Mouse (Mus musculus) myocyte (in vitro differentiated cells): ENCODE measurements around the gene Actr1b. TPM values are rescaled to one million over a fixed set of nuclear protein-coding genes. Genes with fewer than 3 reads are reported as not detected.

Experiments used
- H3K27me3 ChIP-seq: one replicate; pipeline ENCODE4 v1.6.1; 2011; ENCODE audit not compliant: control insufficient read depth, insufficient read depth, insufficient read length
- H3K36me3 ChIP-seq: one replicate; pipeline ENCODE4 v1.6.1; 2011; ENCODE audit not compliant: control insufficient read depth, insufficient read depth
- H3K4me2 ChIP-seq: one replicate; pipeline ENCODE4 v1.6.1; 2011; ENCODE audit warnings: low read depth, control low read depth
- H3K4me3 ChIP-seq: one replicate; pipeline ENCODE4 v1.5.1; 2011; ENCODE audit warnings: mild to moderate bottlenecking, control low read depth, moderate library complexity
- H3K79me2 ChIP-seq: one replicate; pipeline ENCODE4 v1.6.1; 2011; ENCODE audit not compliant: control insufficient read depth, insufficient read depth
- H3ac ChIP-seq: one replicate; pipeline ENCODE4 v1.6.1; 2011; ENCODE audit not compliant: control insufficient read depth, insufficient read length
- CEBPB ChIP-seq: IDR thresholded peaks from 2 replicates; pipeline ENCODE4 v1.6.1; 2011; ENCODE audit warnings: mild to moderate bottlenecking, moderate library complexity; ENCODE audit not compliant: poor library complexity, insufficient read depth, severe bottlenecking
- E2F4 ChIP-seq: IDR thresholded peaks from one replicate; pipeline ENCODE4 v1.6.1; 2011; ENCODE audit warnings: mild to moderate bottlenecking, control low read depth, moderate library complexity; ENCODE audit not compliant: insufficient read depth
- MAX ChIP-seq: IDR thresholded peaks from one replicate; pipeline ENCODE4 v1.6.1; 2011; ENCODE audit warnings: low read depth, mild to moderate bottlenecking, control low read depth
- MYOD1 ChIP-seq, 3 experiments: IDR thresholded peaks; one replicate each; pipeline ENCODE4 v1.6.1; 2011; ENCODE audit warnings: control low read depth in 2 of 3, low read depth in 2 of 3, mild to moderate bottlenecking in 2 of 3, moderate library complexity in 1 of 3; ENCODE audit not compliant: insufficient read length in 2 of 3, control insufficient read depth in 1 of 3
- MYOG ChIP-seq, 3 experiments: IDR thresholded peaks; one replicate each; pipeline ENCODE4 v1.6.1; 2011; ENCODE audit warnings: control low read depth in 2 of 3, low read depth in 2 of 3, mild to moderate bottlenecking in 2 of 3; ENCODE audit not compliant: insufficient read length in 2 of 3, control insufficient read depth in 1 of 3, insufficient read depth in 1 of 3
- POLR2A ChIP-seq: IDR thresholded peaks from one replicate; pipeline ENCODE4 v1.6.1; 2011; ENCODE audit warnings: low read depth, mild to moderate bottlenecking, control low read depth, moderate library complexity; ENCODE audit not compliant: insufficient read length
- POLR2AphosphoS2 ChIP-seq: IDR thresholded peaks from one replicate; pipeline ENCODE4 v1.6.1; 2011; ENCODE audit warnings: low read depth, control low read depth; ENCODE audit not compliant: insufficient read length
- REST ChIP-seq: IDR thresholded peaks from one replicate; pipeline ENCODE4 v1.6.1; 2011; ENCODE audit warnings: mild to moderate bottlenecking, control low read depth, moderate library complexity; ENCODE audit not compliant: insufficient read depth, insufficient read length
- SRF ChIP-seq: IDR thresholded peaks from one replicate; pipeline ENCODE4 v1.6.1; 2011; ENCODE audit warnings: low read depth; ENCODE audit not compliant: control insufficient read depth, insufficient read length
- TCF12 ChIP-seq: IDR thresholded peaks from one replicate; pipeline ENCODE4 v1.6.1; 2011; ENCODE audit warnings: mild to moderate bottlenecking, control low read depth; ENCODE audit not compliant: poor library complexity, insufficient read depth, severe bottlenecking
- TCF3 ChIP-seq: IDR thresholded peaks from one replicate; pipeline ENCODE4 v1.6.1; 2011; ENCODE audit warnings: low read depth, control low read depth; ENCODE audit not compliant: insufficient read length
- USF1 ChIP-seq: IDR thresholded peaks from one replicate; pipeline ENCODE4 v1.6.1; 2011; ENCODE audit warnings: low read depth, mild to moderate bottlenecking, control low read depth, moderate library complexity
- polyA plus RNA-seq: library from polyadenylated mRNA; unstranded; fragments of >200 nt; fragmentation: generic; extraction: Trizol; gene quantifications from one replicate; pipeline ENCODE4 v1.2.1, GENCODE M21; 2012; ENCODE audit warnings: missing spikeins

Actr1b gene
- 111 TPM for polyA plus RNA-seq

DNA sequence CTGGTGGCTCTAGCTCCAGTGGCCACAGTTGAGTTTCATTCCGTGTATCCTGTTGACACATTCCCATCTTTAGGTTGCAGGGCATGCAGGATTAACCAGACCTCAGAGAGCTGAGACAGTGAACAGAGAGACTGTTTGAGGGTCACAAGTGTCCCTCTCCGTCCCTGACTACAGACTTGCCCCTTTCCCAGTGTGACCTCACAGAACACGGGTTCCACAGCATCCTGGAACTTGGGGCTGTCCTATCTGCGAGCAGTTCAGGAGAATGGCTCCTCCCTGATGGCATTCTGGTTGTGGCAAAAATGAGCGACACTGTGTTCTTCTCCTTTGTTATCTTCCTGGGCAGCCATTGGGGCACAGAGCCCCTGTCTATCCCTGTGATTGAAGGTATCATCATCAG is at the start of gene Actr1b:
Gene Actr1b (minus strand): TSS at position 112 of the 400 bp plus-strand sequence.
- H3K27me3 ChIP-seq = peaks cover 19% of the 10 kb centered on the region
- TF ChIP-seq TCF12 = no peak
- no peak for TF ChIP-seq E2F4
- no peak for TF ChIP-seq USF1
- no peak for TF ChIP-seq MYOG (IDR thresholded peaks at IDR 0.05; ENCODE audit: control insufficient read depth in 1 of 3, insufficient read depth in 1 of 3, insufficient read length in 2 of 3, low read depth in 2 of 3)
- TF ChIP-seq CEBPB = no peak
- TF ChIP-seq REST = no peak
- TF ChIP-seq MYOD1 (IDR thresholded peaks at IDR 0.05; ENCODE audit: control insufficient read depth in 1 of 3, insufficient read length in 2 of 3, low read depth in 2 of 3) = no peak
- no peak for TF ChIP-seq POLR2A
- TF ChIP-seq TCF3 = no peak
- no peak for TF ChIP-seq POLR2AphosphoS2
- no peak for TF ChIP-seq SRF
- H3ac ChIP-seq = no peak within 1 kb of the TSS
- H3K4me2 ChIP-seq = no peak within 1 kb of the TSS
- no peaks in the 10 kb centered on the region for H3K36me3 ChIP-seq
- peaks cover 3% of the 10 kb centered on the region for H3K79me2 ChIP-seq
- H3K4me3 ChIP-seq = no peak within 1 kb of the TSS

GRCm38 (mm10) chr1:36761568-36761967 is 47.3 kb upstream of the Actr1b start, which contains the start of gene Zap70:
TSS of gene Zap70 (plus strand) at chr1:36761798.
- Histone ChIP-seq H3K4me2 (no peak within 1 kb of the TSS), H3ac (no peak within 1 kb of the TSS), H3K4me3 (no peak within 1 kb of the TSS), H3K79me2 (no peaks in the 10 kb centered on the region), H3K27me3 (peaks cover 27% of the 10 kb centered on the region), H3K36me3 (no peaks in the 10 kb centered on the region)
- no peak for TF ChIP-seq CEBPB
- TF ChIP-seq MYOG (IDR thresholded peaks at IDR 0.05; ENCODE audit: control insufficient read depth in 1 of 3, insufficient read depth in 1 of 3, insufficient read length in 2 of 3, low read depth in 2 of 3) = no peak
- no peak for TF ChIP-seq POLR2A
- no peak for TF ChIP-seq MAX
- no peak for TF ChIP-seq TCF12
- TF ChIP-seq REST = no peak
- TF ChIP-seq MYOD1 (IDR thresholded peaks at IDR 0.05; ENCODE audit: control insufficient read depth in 1 of 3, insufficient read length in 2 of 3, low read depth in 2 of 3) = no peak
- no peak for TF ChIP-seq SRF
- no peak for TF ChIP-seq USF1
- no peak for TF ChIP-seq E2F4
- TF ChIP-seq POLR2AphosphoS2 = no peak
- no peak for TF ChIP-seq TCF3

GRCm38 (mm10) chr1:36761061-36761460 is 46.8 kb upstream of the Actr1b start:
- Histone ChIP-seq H3K27me3 (peaks cover 31% of the 10 kb centered on the region), H3K4me3 (no peak overlapping the region), H3ac (no peak overlapping the region), H3K36me3 (no peaks in the 10 kb centered on the region), H3K4me2 (no peak overlapping the region), H3K79me2 (no peaks in the 10 kb centered on the region)
- TF ChIP-seq TCF3 = no peak

DNA sequence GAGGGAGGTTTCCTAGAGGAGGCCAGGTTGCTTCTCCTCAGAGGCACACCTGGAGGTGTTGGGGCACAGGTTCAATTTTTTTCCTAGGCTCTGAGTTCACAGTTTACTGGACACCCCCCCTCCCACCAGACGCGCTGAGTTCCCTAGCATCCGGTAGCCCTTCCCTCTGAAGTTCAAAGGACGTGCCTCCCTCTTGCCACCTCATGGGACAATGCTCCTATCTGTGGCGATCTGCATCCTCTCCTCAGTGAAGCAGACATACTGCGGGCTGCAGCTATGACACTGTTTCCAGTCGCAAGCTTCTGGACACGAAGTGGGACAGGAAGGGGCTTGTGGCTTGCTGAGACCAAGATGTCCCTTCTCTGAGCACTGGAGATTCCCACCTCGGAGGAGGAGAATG is 46.2 kb upstream of the Actr1b start:
- no peaks in the 10 kb centered on the region for H3K36me3 ChIP-seq
- no peak overlapping the region for H3ac ChIP-seq
- no peaks in the 10 kb centered on the region for H3K79me2 ChIP-seq
- peaks cover 32% of the 10 kb centered on the region for H3K27me3 ChIP-seq
- TF ChIP-seq MYOG (IDR thresholded peaks at IDR 0.05; ENCODE audit: control insufficient read depth in 1 of 3, insufficient read depth in 1 of 3, insufficient read length in 2 of 3, low read depth in 2 of 3) = no peak
- TF ChIP-seq TCF12 = no peak
- TF ChIP-seq E2F4 = no peak
- no peak for TF ChIP-seq POLR2A
- H3K4me3 ChIP-seq = no peak overlapping the region
- no peak overlapping the region for H3K4me2 ChIP-seq

- no peak for TF ChIP-seq CEBPB
- TF ChIP-seq MYOG (IDR thresholded peaks at IDR 0.05; ENCODE audit: control insufficient read depth in 1 of 3, insufficient read depth in 1 of 3, insufficient read length in 2 of 3, low read depth in 2 of 3) = no peak
- no peak for TF ChIP-seq SRF
- TF ChIP-seq MAX = no peak
- TF ChIP-seq USF1 = no peak
- no peak for TF ChIP-seq POLR2AphosphoS2
- TF ChIP-seq TCF3 = no peak
- no peak for TF ChIP-seq MYOD1 (IDR thresholded peaks at IDR 0.05; ENCODE audit: control insufficient read depth in 1 of 3, insufficient read length in 2 of 3, low read depth in 2 of 3)
- no peak for TF ChIP-seq POLR2A
- no peak for TF ChIP-seq E2F4
- no peak for TF ChIP-seq REST
- TF ChIP-seq TCF12 = no peak
- Histone ChIP-seq H3K79me2 (no peaks in the 10 kb centered on the region), H3K36me3 (no peaks in the 10 kb centered on the region), H3K4me2 (no peak overlapping the region), H3ac (no peak overlapping the region), H3K27me3 (peaks cover 25% of the 10 kb centered on the region), H3K4me3 (no peak overlapping the region)
Observed at GRCm38 (mm10) chr1:36759076-36759475, 44.9 kb upstream of the Actr1b start.
